Mouse (Mus musculus) intestine, embryonic 14.5 days (tissue): ENCODE results near the gene Ncoa3. TPM values are rescaled to one million over a fixed set of nuclear protein-coding genes. Genes with fewer than 3 reads are reported as not detected.

Source experiments
- ATAC-seq: fragments of 200-750 bp; cut with Nextera tagmentation; replicated peaks from 2 replicates; pipeline ENCODE4 v1.8.0; 2017; ENCODE audit warnings: low read depth, moderate number of reproducible peaks, moderate TSS enrichment, moderate library complexity; ENCODE audit not compliant: low FRiP score, low TSS enrichment
- DNase-seq: peaks from one replicate; pipeline ENCODE4 v3.0.0-alpha.2; 2018; ENCODE audit warnings: low spot score
- H3K27ac ChIP-seq: fragments of 300-500 bp; sonication (generic); 2 replicates; pipeline ENCODE4 v1.5.1; 2014; ENCODE audit warnings: low read depth, mild to moderate bottlenecking, control low read depth
- H3K27me3 ChIP-seq: fragments of 300-500 bp; sonication (generic); replicated peaks from 2 replicates; pipeline ENCODE4 v1.6.1; 2014; ENCODE audit warnings: low read length, control low read depth; ENCODE audit not compliant: control insufficient read depth, insufficient read depth
- H3K36me3 ChIP-seq: fragments of 300-500 bp; sonication (generic); 2 replicates; pipeline ENCODE4 v1.6.1; 2014; ENCODE audit warnings: low read length, control low read depth; ENCODE audit not compliant: control insufficient read depth, insufficient read depth
- H3K4me1 ChIP-seq: fragments of 300-500 bp; sonication (generic); replicated peaks from 2 replicates; pipeline ENCODE4 v1.6.1; 2014; ENCODE audit warnings: low read length, control low read depth, mixed read lengths; ENCODE audit not compliant: control insufficient read depth, insufficient read depth
- H3K4me2 ChIP-seq: fragments of 300-500 bp; sonication (generic); 2 replicates; pipeline ENCODE4 v1.6.1; 2014; ENCODE audit warnings: low read length
- H3K4me3 ChIP-seq: fragments of 300-500 bp; sonication (generic); 2 replicates; pipeline ENCODE4 v1.5.1; 2014; ENCODE audit warnings: low read depth, low read length, control low read depth, mixed read lengths
- H3K9ac ChIP-seq: fragments of 300-500 bp; sonication (generic); 2 replicates; pipeline ENCODE4 v1.6.1; 2014; ENCODE audit warnings: mild to moderate bottlenecking, low read length
- H3K9me3 ChIP-seq: fragments of 300-500 bp; sonication (generic); 2 replicates; pipeline ENCODE4 v1.6.1; 2016; ENCODE audit warnings: low read length, control low read depth; ENCODE audit not compliant: control insufficient read depth
- WGBS: fragments of 180-500 bp; shearing (Covaris S2); extraction: QIAGEN DNeasy Blood & Tissue Kit; methylation state at CpG from one replicate; pipeline ENCODE4 v1.1.7; 2014; 5-methylcytosine and 5-hydroxymethylcytosine counted together
- polyA plus RNA-seq: library from polyadenylated mRNA; unstranded; fragments of >200 nt; fragmentation: Nextera tagmentation; extraction: Ambion mirVana; gene quantifications from 2 replicates; pipeline ENCODE4 v1.2.1, GENCODE M21; 2014

Ncoa3 gene
- polyA plus RNA-seq, 1 experiment from 2014 or later: 15.9 TPM

DNA sequence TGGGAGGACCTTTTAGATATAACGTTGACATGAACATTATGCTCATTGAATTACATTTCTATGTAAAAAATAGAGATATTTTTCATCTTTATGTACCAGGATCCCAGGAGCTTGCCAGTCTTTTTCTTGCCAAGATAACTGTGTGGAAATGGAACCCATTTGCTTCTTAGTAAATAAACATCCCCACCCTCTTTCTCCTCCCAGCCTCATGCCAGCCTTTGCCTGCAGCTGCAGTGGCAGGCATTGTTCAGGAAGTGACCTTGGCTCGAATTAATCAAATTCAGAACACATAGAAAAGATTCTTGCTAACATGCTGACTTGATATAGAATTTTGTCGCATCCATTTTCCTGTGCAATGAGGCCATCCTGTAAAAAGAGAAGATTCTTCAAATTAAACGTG is 36.8 kb downstream of the Ncoa3 start:
- Histone ChIP-seq H3K4me1 (peaks cover 38% of the 10 kb centered on the region), H3K9me3 (no peaks in the 10 kb centered on the region), H3K9ac (no peak overlapping the region), H3K27me3 (no peaks in the 10 kb centered on the region), H3K4me2 (no peak overlapping the region), H3K27ac (peak overlapping the region; percentile 43; the same call in 1 of the 2 replicates), H3K4me3 (no peak overlapping the region), H3K36me3 (no peaks in the 10 kb centered on the region)
- no peak for DNase-seq
- ATAC-seq: no peak
- 48% methylated on average over 4 of the region's 4 CpGs for whole genome bisulfite sequencing

DNA sequence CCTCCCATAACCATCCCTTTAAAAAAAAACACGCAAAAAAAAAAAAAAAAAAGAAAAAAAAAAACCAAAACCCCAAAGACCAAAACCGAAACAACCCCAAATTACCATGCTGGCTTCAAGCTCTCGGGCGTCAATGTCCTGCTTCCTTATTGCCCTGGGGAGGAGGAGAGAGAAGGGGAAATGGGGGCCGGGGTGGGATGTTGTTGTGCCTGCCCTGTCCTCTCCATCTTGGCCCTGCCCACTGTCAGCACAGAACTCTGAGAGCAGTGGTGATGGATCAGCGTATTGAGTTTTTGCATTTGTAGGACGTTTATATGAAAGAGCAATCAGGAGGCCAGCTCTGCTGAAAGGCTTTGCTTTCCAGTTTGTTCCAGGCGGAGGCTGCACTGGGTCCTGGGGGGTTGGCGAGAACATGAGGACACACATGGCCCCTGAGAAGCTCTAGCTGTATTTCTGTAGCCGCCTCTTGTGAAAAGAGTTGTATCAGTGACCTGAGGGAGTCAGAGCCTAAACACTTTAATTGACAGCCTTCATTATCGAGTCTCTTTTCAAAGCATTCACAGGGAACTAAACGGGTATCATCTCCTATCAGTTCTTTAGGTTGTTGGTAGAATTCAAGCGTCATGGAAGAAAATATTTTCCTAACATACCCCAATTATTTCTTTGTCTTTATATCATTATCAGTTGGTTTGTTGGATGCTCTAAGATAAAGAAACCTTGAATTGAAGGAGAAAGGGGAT is 38.0 kb downstream of the Ncoa3 start:
- peak overlapping the region; percentile 49 for H3K4me2 ChIP-seq
- 2% methylated on average over 13 of the region's 13 CpGs for WGBS
- H3K4me3 ChIP-seq: peak overlapping the region; percentile 27
- no peaks in the 10 kb centered on the region for H3K9me3 ChIP-seq
- 0 out of 2 replicates have a peak, but pooled peaks have one; percentile 33 for ATAC-seq
- peaks cover 36% of the 10 kb centered on the region for H3K4me1 ChIP-seq
- H3K27me3 ChIP-seq: no peaks in the 10 kb centered on the region
- peak overlapping the region; percentile 34; the same call in 1 of the 2 replicates for H3K9ac ChIP-seq
- peak; percentile 74 for DNase-seq
- H3K36me3 ChIP-seq: peaks cover 3% of the 10 kb centered on the region; the same call in 1 of the 2 replicates
- H3K27ac ChIP-seq: peak overlapping the region; percentile 96

GRCm38 (mm10) chr2:166031120-166031929 is 38.9 kb downstream of the Ncoa3 start:
- Histone ChIP-seq H3K36me3 (peaks cover 6% of the 10 kb centered on the region; the same call in 1 of the 2 replicates), H3K27me3 (no peaks in the 10 kb centered on the region), H3K4me1 (peaks cover 38% of the 10 kb centered on the region), H3K4me2 (peak overlapping the region; percentile 49), H3K27ac (peak overlapping the region; percentile 96), H3K4me3 (peak overlapping the region; percentile 27), H3K9me3 (no peaks in the 10 kb centered on the region), H3K9ac (peak overlapping the region; percentile 34)
- ATAC-seq (peak; percentile 93), DNase-seq (peak; percentile 81)
- 8% methylated on average over 7 of the region's 7 CpGs for WGBS

GRCm38 (mm10) chr2:166032628-166033027 is 40.2 kb downstream of the Ncoa3 start:
- no peak for ATAC-seq

GRCm38 (mm10) chr2:166034967-166035490 is 42.6 kb downstream of the Ncoa3 start:
- Histone ChIP-seq H3K9ac (no peak overlapping the region), H3K4me1 (peaks cover 25% of the 10 kb centered on the region), H3K4me3 (no peak overlapping the region), H3K27me3 (no peaks in the 10 kb centered on the region), H3K27ac (no peak overlapping the region), H3K9me3 (no peaks in the 10 kb centered on the region), H3K36me3 (peaks cover 13% of the 10 kb centered on the region), H3K4me2 (no peak overlapping the region)
- ATAC-seq (no peak), DNase-seq (no peak)
- WGBS: 62% methylated on average over 3 of the region's 3 CpGs

More at GRCm38 (mm10) chr2:166032628-166033027, 40.2 kb downstream of the Ncoa3 start:
- no peaks in the 10 kb centered on the region for H3K27me3 ChIP-seq
- H3K9me3 ChIP-seq: no peaks in the 10 kb centered on the region
- no peak overlapping the region for H3K4me3 ChIP-seq
- no peak for DNase-seq
- 94% methylated on average over 5 of the region's 5 CpGs for WGBS
- peaks cover 35% of the 10 kb centered on the region for H3K4me1 ChIP-seq
- H3K9ac ChIP-seq: no peak overlapping the region
- peaks cover 13% of the 10 kb centered on the region for H3K36me3 ChIP-seq
- no peak overlapping the region for H3K27ac ChIP-seq
- no peak overlapping the region for H3K4me2 ChIP-seq

DNA sequence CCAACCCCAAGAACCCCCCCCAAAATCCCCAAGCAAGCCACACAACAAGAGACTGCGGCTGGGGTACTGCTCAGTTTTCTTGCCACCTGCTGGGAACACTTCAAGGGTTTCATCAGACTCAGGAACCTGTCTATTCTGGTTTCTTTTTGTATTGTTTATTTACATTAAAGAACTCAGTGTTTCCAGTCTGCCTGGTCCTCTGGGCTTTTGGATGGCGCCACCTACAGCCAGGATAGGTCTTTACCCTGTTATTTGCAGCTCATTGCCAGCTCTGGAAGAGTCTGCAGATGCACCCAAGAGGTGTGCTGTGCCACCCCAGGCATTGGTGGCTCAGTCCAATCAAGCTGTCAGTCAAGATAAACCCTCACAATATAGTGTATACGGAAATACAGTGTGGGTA is 43.3 kb downstream of the Ncoa3 start:
- no peak overlapping the region for H3K27ac ChIP-seq
- H3K9me3 ChIP-seq: no peaks in the 10 kb centered on the region
- no peak overlapping the region for H3K9ac ChIP-seq
- ATAC-seq: no peak
- no peak overlapping the region for H3K4me2 ChIP-seq
- no peak overlapping the region for H3K4me3 ChIP-seq
- peak; percentile 72 for DNase-seq
- peaks cover 13% of the 10 kb centered on the region for H3K36me3 ChIP-seq
- no peaks in the 10 kb centered on the region for H3K27me3 ChIP-seq
- WGBS: 52% methylated on average over 3 of the region's 3 CpGs
- peaks cover 18% of the 10 kb centered on the region for H3K4me1 ChIP-seq

GRCm38 (mm10) chr2:166039681-166040080 is 47.2 kb downstream of the Ncoa3 start:
- Histone ChIP-seq H3K9ac (no peak overlapping the region), H3K4me3 (no peak overlapping the region), H3K4me1 (peaks cover 13% of the 10 kb centered on the region), H3K27ac (no peak overlapping the region), H3K27me3 (no peaks in the 10 kb centered on the region), H3K36me3 (peaks cover 13% of the 10 kb centered on the region), H3K4me2 (no peak overlapping the region), H3K9me3 (no peaks in the 10 kb centered on the region)
- DNase-seq (no peak), ATAC-seq (no peak)
- WGBS: 84% methylated on average over 4 of the region's 4 CpGs

DNA sequence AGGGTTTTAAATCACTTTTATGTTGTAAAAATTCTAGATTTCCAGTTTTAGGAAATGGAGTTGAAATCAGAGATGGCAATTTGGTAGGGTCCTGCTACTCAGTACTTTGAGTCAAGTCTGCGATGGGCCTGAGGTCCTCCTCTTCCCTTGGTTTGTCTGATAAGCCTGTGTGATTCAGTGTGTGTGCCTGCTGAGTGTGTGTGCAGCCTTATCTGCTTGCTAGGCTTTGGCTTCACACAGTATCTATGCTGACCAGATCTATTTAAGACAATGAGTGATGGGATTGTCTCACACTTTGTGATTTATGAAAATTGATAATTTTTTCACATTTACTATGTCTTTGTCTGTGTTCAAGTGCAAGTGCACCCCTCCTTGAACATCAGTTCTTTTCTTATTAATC is 50.1 kb downstream of the Ncoa3 start:
- Histone ChIP-seq H3K4me1 (peaks cover 20% of the 10 kb centered on the region), H3K36me3 (peaks cover 4% of the 10 kb centered on the region; the same call in 1 of the 2 replicates), H3K27me3 (no peaks in the 10 kb centered on the region), H3K4me3 (no peak overlapping the region), H3K9me3 (no peaks in the 10 kb centered on the region), H3K9ac (no peak overlapping the region), H3K4me2 (no peak overlapping the region), H3K27ac (0 out of 2 replicates have a peak overlapping the region, but pooled peaks have one; percentile 6)
- 76% methylated on average over 1 of the region's 1 CpGs for WGBS
- DNase-seq (no peak), ATAC-seq (no peak)
